Mouse (Mus musculus): ENCODE data around the gene Phc2.

Gene Phc2

DNA sequence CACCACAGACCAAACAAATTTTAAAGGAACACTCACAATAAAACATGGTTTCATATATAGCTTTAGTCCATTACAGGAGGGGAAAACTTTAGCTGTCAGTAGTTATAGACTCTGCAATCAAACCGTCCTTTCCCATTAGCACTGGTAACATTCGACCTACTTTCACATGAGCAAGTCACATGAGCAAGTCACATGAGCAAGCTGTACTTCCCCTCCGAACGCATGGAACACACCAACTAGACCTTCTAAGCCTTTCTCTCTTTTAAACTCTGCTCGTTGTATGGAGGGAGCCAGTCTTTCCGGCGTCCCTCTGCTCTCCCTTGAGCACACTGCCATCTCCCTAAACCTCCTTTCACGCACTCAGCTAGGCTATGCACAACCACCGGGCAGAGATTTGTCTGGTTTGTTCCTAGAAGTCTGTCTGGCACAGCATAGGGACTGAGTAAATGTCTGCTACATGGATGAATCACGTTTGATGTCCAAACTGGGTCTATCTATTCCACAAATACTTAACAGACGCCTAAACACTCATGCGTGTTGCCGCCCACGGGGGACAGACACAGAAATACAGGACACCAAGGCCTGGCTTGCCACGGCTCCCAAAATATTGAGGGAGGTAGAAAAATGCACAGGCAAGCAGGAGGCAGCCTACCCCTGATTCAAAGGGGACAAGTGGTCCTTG, 130.6 kb downstream of the Phc2 start:
- DNase-seq (ENCODE audit: low spot score) = no peak

GRCm38 (mm10) chr4:128785921-128786654, 131.6 kb downstream of the Phc2 start:
- DNase-seq (ENCODE audit: low spot score) = no peak

GRCm38 (mm10) chr4:128787023-128787939, 132.8 kb downstream of the Phc2 start:
- DNase-seq (ENCODE audit: low spot score) = no peak

DNA sequence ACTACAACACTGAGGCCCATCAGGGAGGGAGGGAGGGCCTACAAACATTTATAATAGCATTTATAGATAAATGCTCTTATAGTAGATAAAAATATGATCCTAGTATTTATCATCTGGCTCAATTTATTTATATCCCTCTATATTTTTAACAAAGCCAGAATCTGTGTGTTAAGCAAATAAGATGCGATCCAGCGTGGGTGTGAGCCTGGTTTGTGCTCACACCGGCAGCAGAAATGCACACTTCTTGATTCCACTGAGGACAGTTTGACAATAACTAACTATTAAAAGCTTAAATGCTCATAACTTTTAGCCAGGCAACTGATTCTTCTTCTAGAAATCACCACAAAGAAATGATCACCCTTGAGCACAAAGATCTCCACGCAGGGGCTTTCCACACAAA, 133.6 kb downstream of the Phc2 start:
- no peak for DNase-seq (ENCODE audit: low spot score)

DNA sequence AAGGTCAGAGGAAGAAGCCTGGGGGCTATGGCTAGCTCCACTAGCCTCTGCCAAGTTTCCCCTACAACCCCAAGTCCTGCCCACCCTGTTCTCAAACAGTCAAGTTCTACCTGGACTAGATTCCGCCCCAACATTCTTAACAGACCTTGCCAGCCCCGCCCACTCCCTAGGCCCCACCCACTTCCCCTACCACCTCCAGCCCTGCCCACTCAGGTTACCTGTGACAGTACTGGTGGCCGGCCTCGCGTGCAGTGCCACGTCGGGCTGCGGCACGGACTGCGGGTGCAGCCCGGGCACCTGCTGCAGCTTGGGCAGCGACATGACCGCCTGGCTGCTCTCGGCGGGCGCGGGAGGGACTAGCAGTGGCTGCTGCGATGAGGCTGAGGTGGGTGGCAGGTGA, 135.1 kb downstream of the Phc2 start:
- DNase-seq (ENCODE audit: low spot score) = no peak

GRCm38 (mm10) chr4:128793710-128794109, 139.2 kb downstream of the Phc2 start:
- no peak for DNase-seq (ENCODE audit: low spot score)

DNA sequence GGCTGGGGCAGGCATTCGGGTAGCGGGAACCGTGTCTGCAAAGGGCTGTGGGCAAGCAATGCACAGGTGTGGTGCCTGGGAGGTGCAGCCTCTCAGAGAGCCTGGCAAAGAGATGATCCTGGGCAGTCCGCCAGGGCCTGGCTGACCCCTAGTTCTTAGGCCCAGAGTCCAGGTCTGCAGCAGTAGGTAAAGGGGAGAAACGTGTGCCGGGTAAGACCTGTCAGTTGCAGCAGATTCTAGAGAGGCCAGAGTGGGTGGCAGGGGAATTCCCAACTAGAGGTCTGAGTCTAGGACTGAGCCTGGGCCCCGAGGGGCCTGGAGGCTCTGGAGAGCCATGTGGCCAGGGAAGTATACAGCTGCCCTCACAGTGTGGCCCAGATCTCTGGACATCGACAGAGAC, 139.7 kb downstream of the Phc2 start:
- DNase-seq (ENCODE audit: low spot score) = no peak

DNA sequence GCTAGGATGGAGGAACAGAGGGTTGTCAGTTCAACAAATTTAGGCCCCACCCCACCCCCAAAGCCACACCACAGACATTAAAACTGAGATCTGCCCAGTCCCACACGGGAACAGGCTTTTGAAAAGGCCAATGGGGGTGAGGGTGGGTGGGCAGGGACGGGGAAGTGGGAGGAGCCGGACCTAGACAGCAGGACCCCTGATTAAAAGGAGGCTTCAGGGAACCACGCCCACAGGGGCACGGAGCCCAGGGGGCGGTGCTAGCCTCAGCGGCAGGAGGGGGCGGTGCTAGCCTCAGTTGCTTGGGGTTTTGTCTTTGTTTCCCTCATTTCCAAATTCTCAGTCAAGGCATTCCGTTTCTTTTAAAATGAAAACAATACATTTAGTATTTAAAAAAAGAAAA, 141.1 kb downstream of the Phc2 start:
- DNase-seq (ENCODE audit: low spot score) = peak; percentile 81

- no peak for DNase-seq (ENCODE audit: low spot score)
These were observed 142.3 kb downstream of the Phc2 start for GRCm38 (mm10) chr4:128796788-128797187.

DNA sequence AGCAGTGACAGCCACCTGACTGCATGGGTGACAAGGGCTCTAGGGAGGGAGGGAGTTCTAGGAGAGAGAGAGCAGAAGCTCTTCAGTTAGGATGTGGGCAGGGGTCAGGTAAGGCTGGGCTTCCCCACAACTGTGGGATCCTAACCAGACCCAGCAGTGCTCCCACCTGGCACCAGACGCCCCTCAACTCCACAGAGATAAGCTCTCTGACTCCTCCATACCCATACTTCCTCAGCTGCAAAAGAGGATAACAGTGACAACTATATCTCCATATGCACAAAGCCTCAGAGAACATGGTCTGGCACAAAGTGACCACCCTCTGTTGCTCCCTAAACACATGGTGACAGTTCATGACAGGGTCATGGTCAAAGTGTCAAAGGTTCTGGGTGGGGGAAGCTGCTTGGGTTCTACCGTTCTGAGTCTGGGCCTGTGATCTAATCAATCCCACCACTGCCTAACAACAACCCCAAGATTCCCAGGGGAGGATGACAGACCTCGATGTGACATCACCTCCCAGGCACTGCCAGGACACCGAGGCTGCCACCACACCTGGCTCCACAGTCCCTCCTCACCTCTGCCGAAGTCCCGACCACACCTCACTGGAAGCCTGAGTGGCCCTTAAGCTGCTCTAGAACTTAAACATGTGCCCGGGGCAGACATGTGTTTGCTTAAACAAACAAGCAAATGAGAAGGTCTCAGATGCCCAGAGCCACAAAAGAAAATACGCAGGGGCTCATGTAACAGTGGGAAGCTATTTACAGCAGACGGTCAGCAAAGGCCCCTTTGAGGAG, 147.4 kb downstream of the Phc2 start:
- no peak for DNase-seq (ENCODE audit: low spot score)
